In genomic region chr6:24642161-24642560, GRCm38 (mm10) we compare ENCODE assay signal across 18 mouse cellular contexts. TPM values are rescaled to one million over a fixed set of nuclear protein-coding genes. Genes with fewer than 3 reads are reported as not detected.
"Had no signal": no experiment of that assay in that cellular context is flagged by ENCODE, and none has a peak within 500 bp of the region (broad histone marks: within the 10 kb centered on the region; RNA-seq: fewer than 3 reads in every experiment).

No protein-coding gene starts in this region.

- H3K9me3 ChIP-seq: midbrain, embryonic 13.5 days; midbrain, embryonic 15.5 days; neural tube, embryonic 12.5 days; stomach, embryonic 15.5 days had no signal

- H3K4me1 ChIP-seq: midbrain, embryonic 13.5 days; midbrain, embryonic 15.5 days; neural tube, embryonic 12.5 days; stomach, embryonic 15.5 days had no signal

- H3K4me3 ChIP-seq: midbrain, embryonic 13.5 days; midbrain, embryonic 15.5 days; neural tube, embryonic 12.5 days; stomach, embryonic 15.5 days had no signal

- DNase-seq: lung, adult 18-20 months; lung, embryonic 14.5 days; lung, postnatal 10 days; lung, postnatal 4 days; right cerebral cortex, postnatal 14 days; thymus, adult 2 months; thymus, postnatal 25 days; thymus, postnatal 4 days had no signal

- H3K27ac ChIP-seq: midbrain, embryonic 13.5 days; midbrain, embryonic 15.5 days; neural tube, embryonic 12.5 days; stomach, embryonic 15.5 days; stomach, postnatal 0 days had no signal

- ATAC-seq: midbrain, embryonic 13.5 days; midbrain, embryonic 15.5 days had no signal

- H3K4me2 ChIP-seq: lung, embryonic 14.5 days; midbrain, embryonic 13.5 days; midbrain, embryonic 15.5 days; neural tube, embryonic 12.5 days; stomach, embryonic 15.5 days had no signal

- H3K36me3 ChIP-seq: midbrain, embryonic 13.5 days; midbrain, embryonic 15.5 days; neural tube, embryonic 12.5 days had no signal

- H3K27me3 ChIP-seq: midbrain, embryonic 13.5 days; midbrain, embryonic 15.5 days; neural tube, embryonic 12.5 days; stomach, embryonic 15.5 days had no signal

- H3K9ac ChIP-seq: lung, embryonic 14.5 days; midbrain, embryonic 13.5 days; midbrain, embryonic 15.5 days; neural tube, embryonic 12.5 days; stomach, embryonic 15.5 days had no signal

RNA-seq across cellular contexts. Expression of gene Lmod2, which starts 44.6 kb away (rescaled TPM):
- polyA plus RNA-seq: midbrain, embryonic 13.5 days; midbrain, embryonic 15.5 days; midbrain, postnatal 0 days; neural tube, embryonic 12.5 days; neural tube, embryonic 14.5 days; spleen, adult 2 months; stomach, postnatal 0 days; testis, adult 2 months; urinary bladder, adult 2 months had no signal
